Mouse (Mus musculus): Measurements from ENCODE around the gene Adrm1.

- TF ChIP-seq EP300 (IDR thresholded peaks at IDR 0.05; ENCODE audit: insufficient read depth, low read depth, low read length): no peak
- TF ChIP-seq POLR2A (IDR thresholded peaks at IDR 0.05; ENCODE audit: insufficient read depth, low read length): no peak
- no peak for TF ChIP-seq CTCF (IDR thresholded peaks at IDR 0.05; ENCODE audit: low read depth, low read length)
These were observed 45.1 kb upstream of the Adrm1 start for GRCm38 (mm10) chr2:180126195-180126594.

Measured in ES-Bruce4 (cell line).